Mouse (Mus musculus) thymus, postnatal 0 days (tissue): ENCODE measurements at regions not wholly inside any gene's neighbourhood (a gene's known extent, or its start where the extent isn't known, plus 50 kb on each side); places are given as distances from the start of the nearest gene placed in this dataset.
"Not testable (repeated sequence)": the region's sequence is repeated elsewhere in the genome, so short reads cannot be mapped to it uniquely, and the experiment has no call there.

Experiments used
- DNase-seq: peaks from one replicate; pipeline ENCODE4 v3.0.0-alpha.2; 2015; ENCODE audit warnings: low spot score

DNA sequence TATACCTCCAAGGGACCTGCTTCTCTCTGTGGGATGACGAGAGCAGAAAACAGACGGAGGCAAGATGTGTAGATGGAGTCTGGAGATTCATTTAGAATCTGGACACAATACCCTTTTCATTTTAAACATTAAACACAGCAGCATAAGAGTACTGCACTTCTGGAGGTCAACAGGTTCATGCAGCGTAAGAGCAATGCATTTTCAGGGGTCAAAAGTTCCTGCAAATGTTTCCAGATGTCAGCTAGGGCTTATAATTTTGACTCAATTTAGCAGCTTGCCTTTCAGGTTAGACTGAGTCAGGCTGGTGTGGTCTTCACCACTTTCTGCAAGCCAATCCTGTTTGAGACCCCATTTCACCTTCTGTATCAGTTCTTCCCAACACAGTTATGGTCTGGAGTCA is 277.9 kb downstream of the Hace1 start:
- no peak for DNase-seq

DNA sequence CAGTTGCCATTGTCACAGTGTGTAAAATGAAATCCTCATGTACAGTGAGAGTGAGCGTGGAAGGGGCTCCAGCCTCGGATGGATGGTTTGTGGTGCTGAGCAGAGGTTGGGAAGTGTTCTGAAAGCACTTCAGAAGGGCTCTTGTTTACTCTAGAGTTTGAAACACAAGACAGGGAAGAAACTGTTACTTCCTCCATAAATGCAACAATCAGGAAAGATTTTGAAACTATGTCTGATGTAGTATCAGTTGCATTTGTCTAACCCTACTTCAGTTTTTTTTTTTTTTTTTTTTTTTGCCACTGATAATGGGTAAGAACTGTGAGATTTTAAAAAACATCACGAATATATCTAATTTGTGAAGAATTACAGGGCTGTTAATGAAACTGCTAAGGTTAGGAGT is 281.5 kb downstream of the Hace1 start:
- DNase-seq: no peak

DNA sequence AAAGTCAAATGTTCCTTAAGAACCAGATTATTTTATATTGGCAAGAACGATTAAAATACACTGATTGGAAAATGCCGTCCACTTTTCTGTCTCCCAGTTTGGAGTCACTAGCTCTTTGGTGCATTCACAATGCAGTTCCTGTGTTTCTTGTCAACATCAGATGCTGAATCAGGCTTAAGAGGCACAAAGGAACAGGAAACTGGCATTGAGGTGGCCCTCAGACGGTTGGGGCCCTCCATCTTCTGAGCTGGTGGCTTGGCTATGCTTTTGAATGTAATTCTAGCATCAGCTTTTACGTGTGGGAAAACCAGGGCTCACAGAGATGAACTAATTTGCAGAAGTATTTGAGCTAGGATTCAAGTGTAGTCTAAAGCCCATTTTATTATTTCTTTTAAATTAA is 282.3 kb downstream of the Hace1 start:
- no peak for DNase-seq

DNA sequence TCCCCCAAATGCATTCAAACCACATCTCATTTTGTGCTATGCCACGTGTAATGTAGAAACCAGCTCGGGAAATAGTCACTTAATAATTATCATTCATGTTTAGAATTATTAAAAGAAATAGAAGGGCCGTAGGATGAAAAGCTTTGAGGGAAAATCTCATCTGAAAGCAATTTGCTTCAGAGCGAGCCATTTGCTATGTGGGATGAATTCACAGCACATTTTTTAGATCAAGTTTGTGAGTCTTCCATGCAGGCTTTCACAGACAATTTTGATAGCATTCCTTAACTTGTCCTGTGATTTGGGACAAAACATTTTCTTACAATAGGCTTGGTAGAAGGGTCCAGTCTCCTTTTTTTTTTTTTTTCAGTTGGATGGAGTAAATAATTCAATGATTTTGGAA is 283.1 kb downstream of the Hace1 start:
- DNase-seq: no peak

DNA sequence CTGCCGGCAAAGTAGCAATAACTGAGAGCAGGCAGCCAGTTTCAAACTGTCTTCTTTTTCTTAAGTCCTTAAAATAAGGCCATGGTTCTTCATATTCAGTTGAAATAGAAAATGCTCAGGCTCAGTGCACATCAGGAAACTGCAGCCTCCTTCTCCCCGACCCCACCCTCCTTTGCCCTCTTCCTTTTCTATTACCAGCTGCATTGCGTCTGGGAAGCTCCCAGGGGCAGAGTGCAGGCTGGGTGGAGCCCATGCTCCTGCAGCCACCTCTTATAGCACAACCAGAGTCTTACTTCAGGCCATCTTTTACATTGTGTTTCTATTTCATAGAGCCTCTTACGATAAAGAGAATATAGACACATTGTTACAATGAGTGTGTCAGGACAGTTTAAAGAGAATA is 288.2 kb downstream of the Hace1 start:
- no peak for DNase-seq

DNA sequence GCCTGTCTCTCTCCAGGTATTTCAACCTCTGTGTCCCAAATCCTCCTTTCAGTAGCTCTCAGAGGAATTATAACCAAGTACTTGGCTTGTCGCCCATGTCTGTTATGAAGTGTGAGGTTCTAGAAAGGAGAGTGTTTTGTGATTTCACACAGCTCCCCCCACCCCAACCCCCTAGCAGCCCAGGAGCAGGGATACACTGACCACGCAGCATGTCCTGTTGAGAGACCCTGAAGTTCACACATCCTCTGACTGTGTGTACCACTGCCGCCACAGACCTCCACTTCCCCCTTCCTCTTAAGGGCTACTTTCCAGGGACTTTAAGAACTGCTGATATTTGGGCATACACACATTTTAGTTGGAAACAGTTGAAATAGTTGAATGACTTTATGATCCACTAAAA is 289.2 kb downstream of the Hace1 start:
- no peak for DNase-seq

DNA sequence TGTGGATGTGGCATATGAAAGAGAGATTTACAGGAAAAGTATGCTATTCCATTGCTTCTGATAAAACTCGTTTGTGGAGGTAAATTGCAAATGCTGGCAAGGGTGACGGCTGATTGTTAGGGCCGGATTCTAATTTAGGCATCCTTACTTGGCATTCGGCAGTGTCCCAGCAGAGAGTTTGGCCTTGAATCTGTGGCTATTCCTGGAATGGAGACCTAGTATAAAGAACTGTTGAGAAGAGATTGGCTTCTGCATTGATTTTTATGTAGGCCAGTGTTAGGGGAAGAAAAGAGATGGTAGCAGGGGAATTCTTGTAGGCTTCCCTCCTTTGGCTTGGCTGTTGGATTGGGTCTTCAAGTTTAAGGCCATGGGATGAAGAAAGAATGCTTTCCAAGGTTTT is 293.4 kb downstream of the Hace1 start:
- DNase-seq: no peak

DNA sequence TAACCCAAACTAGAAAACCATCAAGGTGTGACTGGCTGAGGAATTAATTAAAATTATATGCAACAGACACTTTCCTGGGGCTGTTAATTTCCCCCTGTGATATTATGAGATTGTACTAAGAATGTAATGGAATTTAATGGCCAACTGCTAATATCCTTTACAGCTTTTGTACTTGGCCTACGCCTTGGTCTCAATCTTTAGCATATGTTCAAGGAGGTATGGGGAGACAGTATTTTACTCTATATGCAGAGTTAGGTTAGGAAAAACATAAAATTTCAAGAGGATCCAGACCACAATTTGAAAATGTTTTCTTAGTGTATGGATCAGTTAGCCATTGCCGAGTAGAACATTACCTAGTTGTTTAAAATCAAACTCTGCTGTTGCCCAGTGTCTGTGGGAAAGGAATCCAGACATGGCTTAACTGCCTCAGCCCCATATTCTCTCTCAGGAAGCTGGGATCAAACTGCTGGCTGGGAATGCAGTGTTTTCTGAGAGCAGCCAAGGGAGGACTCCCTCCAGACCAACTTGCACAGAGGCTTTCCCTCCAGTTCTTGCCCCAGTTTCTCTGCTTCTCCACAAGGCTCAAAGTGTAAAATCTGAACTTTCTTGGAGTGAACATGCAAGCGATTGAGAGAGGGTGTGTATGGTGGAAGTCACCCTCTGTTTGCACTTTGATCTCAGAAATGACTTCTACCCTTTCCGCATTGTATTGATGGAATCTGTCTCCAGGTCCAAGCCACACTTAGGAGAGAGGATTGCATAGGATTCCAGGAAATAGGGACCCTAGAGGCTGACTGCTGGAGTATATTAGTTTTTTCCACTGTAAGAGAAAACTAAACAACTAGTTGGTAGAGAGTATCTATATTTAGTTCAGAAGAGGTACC is 294.6 kb downstream of the Hace1 start:
- DNase-seq: no peak

DNA sequence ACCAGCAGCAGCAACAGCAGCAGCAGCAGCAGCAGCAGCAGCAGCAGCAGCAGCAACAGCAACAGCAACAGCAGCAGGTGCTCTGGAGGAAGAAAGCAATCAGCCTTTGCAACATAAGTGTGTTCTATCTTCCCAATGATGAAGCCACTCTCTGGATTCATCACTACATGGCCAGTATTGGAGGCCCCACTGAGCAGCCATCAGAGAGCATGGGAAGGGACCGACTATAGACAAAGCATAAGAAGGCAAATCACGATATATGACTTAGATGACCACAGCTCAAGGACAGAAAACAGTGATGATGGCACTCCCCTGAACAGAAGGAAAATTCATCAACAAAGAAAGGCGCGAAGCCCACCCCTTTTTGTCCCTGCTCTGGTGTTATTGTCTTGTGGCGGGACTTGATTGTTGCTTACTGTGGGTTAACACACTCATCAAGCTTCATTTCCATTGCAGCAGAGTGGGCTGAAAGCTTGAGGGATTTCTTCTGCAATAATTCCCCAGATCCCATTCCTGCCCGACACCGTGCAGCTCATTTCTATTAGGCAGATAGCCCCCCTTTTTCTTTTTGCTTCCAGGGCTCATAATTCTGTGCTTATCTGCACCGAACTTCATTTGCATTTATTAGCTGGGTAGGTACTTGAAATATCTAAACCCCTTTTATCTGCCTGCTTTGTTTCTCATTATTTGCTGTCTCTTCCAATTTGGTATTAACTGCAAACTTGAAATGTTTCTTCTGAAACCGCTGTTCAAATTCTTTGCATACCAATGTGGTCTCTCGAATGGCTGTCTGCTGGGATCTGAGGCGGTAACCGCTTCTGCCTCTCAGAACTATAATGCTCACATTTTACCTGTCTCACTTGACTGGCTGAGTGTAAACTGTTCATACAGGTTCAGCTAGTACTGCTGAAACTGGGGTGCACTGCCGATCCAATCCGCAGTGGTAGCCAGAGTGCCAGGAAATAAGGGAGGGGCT is 296.5 kb downstream of the Hace1 start:
- DNase-seq: no peak

DNA sequence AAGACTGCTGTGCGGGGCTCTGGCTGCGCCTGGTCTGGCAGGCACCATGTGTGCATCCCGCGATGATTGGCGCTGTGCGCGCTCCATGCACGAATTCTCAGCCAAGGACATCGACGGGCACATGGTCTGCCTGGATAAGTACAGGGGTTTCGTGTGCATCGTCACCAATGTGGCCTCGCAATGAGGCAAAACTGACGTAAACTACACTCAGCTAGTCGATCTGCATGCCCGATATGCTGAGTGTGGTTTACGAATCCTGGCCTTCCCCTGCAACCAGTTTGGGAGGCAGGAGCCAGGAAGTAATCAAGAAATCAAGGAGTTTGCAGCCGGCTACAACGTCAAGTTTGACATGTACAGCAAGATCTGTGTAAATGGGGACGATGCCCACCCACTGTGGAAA is 297.7 kb downstream of the Hace1 start:
- not testable (repeated sequence) for DNase-seq

DNA sequence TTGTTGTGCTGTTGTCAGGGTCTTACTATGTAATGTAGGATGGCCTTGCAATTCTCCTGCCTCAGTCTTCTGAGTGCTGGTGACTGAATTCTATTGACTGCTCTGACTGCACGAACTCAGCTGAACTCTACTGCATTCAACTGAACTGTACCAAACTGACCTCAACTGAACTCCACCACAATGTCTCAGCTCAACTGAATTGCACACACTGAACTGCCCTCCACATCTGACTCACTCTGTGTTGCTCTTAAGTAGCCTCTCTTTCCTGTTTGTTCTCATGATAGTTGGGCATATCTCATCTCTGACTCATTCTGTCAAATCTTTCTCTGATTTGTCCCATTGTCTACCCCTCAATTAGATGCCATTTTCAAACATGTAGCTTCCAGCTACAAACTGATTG is 306.1 kb downstream of the Hace1 start:
- no peak for DNase-seq

DNA sequence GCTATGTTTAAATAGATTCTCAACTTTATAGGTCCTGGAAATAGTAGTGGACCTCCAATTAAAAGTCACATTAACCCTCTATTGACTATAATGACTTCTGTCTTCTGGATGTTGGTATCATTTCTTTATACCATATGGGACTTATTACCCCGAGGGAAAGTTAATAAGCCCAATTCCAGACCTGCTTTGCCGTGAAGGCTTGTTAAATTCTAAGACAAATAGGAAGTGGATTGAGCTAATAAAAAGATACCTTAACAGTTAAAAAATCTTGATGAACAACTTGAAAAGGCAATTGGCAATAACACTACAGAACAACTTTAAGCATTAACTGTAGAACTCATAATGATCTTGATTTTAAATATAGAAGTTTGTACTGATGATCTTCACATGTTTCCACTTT is 309.0 kb downstream of the Hace1 start:
- no peak for DNase-seq

DNA sequence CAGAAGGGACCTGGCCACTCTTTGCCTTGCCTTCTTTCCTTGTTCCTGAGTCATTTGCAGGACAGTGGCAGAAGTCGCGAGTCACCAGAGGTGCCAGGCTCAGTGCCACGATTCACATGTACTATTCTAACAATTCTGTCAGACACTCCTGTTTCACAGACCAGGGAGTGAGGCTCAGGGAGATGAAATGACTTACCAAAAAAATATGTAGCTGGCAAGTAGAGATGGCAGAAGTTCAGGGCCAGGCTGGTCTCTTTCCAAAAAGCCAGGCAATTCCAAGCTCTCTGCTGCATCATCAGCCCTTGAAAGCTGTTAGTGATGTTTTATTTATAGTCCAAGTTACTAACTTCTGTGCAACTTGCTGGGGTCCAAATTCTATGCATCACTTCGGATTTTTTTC is 311.2 kb downstream of the Hace1 start:
- no peak for DNase-seq

DNA sequence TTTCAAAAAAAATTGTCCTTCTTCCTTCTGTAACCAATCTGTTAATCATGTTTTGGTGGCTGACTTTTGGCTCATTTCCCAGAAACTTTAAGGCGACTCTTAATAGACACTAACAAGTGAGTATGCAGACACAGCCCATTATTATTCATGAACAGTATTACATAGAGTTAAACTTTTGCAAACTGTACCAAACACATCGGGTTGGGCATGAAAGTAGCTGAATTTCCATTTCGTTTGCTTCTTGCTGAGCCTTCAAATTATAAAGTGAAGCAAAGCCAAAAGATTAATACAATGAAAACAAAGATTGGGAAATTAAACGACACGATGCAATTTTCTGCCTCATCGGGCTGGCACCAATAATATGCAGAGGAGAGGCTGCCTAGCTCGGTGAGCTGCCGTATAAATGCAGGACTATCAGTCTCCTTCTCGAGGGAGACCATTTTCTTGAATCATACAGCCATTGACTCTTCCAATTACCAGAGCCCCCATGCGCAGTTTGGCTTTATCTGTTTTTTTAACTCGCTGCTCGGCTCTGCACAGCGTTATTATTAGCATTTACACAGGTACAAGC is 311.8 kb downstream of the Hace1 start:
- DNase-seq: no peak

DNA sequence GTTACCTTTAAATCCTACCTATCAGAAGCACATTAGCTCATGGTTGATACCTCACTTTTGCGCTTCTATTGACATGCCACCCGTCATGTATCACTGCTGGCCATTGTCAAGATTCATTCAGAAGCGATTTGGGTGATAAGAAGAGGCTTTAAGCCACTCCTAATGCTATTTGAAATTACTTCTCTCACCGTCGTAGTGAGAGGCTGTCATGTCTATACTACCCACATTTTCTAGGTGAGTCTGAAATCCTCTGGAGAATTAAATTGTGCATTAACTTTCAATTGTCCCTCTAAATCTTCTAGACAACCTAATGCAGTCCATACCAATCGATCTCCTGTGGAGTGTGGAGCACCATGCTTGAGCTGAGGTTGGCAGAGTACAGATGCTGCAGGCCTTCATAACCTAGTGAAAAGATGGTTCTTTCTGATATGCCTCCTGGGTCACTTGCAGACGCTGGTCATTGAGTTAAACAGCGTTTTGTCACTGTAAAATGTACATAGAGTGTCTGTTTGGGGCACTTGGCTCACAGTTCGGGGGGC is 312.5 kb downstream of the Hace1 start:
- no peak for DNase-seq

DNA sequence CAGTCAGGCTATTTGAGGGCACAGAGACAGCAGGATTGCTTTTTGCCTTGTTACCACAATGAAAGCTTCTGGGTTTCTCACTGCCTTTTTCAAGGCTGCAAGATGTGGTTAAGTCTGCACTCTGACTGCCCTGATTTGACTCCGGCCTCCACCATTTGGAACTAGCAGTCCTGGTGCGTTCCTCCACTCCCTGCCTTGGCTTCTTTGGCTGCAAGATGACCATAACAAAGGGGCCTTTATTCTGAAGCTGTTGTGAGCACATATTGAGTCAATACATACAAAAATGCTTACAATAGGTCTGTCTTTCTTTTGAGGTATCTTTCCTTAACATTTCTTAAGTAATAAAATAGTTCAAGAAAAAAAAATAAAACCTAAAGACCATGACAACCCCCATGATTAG is 314.8 kb downstream of the Hace1 start:
- DNase-seq: no peak

DNA sequence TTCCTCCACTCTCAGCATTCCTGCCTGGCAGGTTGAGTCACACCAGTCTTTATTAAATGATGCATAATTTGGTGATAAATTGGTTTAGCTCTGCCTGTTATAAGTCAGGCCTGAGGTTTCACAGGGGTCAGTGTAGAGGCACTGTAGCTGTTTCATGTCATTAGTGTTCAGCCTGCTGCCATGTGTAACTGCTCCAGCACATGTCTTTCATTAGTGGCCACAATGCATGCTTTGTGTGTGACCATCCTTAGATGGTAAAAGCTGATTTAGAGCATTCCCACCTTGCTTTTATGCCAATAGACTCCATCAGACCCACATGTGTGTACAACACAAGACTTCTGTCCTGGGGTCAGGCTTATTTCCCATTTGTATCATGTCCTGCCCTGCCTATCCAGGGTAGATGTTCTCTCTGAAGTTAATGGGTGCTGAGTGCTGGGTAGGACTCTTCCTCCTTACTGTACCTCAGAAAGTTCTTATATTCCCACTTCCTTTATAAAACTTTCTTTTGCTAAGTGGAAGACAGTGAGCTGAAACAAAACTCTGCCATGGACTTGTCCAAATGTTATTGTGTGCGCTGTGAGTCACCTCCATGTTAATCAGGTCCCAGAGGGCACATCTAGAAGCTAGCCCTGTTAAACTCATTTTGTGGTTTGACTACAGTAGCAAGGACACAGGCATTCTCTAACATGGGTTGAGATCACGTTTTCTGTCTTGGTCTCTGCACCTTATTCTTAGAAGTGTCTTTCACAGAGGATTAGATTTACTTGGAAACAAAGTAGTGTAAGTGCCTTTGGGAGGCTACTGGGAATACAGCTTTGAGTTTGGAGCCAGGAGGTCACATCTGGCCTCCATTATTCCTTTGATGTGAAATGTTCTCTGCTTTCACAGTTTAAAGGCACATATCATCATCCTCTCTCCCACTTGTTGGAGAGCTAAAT is 316.5 kb downstream of the Hace1 start:
- DNase-seq: no peak

DNA sequence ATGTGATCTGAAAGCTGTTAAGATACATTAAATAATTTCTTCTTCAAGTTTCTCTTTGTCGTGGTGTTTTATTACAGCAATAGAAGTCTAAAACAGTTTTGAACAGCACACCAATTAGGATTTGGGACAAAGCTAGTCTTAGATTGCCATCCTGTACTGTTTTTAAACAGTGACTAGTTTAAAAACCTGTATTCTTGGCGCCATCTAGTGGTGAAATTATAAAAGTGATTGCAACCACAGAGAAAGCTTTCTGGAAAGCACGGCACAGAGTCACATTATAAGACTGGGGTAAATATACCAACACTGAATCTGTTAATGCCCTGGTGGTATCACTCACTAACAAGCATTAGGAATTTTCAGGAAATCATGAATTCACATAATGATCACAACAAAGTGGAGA is 339.3 kb downstream of the Hace1 start:
- peak; percentile 48 for DNase-seq

DNA sequence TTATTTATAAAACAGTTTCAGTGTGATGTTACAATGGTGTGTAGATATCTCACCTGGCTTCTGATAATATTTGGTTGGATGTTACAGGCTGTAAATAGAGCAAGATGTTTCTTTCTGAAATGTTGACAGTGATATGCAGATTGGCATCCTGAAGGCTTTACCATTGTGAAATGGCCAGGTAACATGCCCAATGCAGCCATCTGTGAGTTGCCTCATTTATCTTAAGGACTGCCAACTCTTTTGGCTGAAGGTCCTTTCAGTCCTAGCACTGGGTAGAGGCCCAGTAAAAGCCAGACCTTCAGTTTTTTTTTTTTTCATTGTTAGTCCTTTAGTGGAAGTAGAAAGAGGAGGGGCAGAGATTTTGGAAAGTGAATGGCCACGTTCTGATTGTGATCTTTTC is 348.1 kb downstream of the Hace1 start:
- no peak for DNase-seq

DNA sequence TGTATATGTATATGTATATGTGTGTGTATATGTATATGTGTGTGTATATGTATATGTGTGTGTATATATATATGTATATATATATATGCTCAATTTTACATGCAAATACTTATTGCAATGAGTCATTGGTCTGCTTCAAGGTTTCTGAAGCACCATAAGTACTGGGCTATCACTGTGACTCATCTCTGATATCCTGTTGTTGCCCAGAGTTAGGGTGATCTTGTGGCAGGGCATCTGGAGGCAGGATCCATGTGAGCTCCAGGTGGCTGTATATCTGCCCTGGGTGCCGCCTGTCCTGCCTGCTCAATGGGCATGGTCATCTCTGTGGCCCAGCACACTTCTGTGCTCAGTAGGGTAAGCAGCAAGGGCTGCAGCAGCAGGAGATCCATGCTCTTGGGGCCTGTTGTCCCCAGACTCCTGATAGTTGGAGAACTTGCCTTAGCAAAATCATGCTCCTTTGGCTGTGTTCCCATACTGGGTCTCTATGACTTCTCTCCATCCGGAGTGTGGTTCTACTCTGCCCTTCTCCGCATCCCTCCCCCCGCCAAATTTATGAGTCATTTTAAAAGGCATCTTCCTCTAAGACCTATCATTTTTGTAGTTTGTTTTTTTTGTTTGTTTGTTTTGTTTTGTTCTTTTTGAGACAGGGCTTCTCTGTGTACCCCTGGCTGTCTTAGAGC is 356.1 kb downstream of the Hace1 start:
- no peak for DNase-seq
